Mouse (Mus musculus) CD4-positive, CD25-positive, alpha-beta regulatory T cell, adult 4 months (primary cell): ENCODE measurements around the gene Pex14. TPM values are rescaled to one million over a fixed set of nuclear protein-coding genes. Genes with fewer than 3 reads are reported as not detected.
A peak's percentile ranks its signal among the peaks of the same experiment; 100 is the strongest.
"Not testable (repeated sequence)": the region's sequence is repeated elsewhere in the genome, so short reads cannot be mapped to it uniquely, and the experiment has no call there.

Source experiments
- ATAC-seq: one replicate; pipeline ENCODE4 v1.8.0; 2017
- polyA plus RNA-seq, 2 experiments: library from polyadenylated mRNA; unstranded; fragments of 100-300 nt; shearing (Covaris generic); gene quantifications; one replicate each; pipeline ENCODE4 v1.2.1; 2017

The Pex14 gene
- polyA plus RNA-seq = 10 to 100 TPM; 16.2 to 23.5 TPM

DNA sequence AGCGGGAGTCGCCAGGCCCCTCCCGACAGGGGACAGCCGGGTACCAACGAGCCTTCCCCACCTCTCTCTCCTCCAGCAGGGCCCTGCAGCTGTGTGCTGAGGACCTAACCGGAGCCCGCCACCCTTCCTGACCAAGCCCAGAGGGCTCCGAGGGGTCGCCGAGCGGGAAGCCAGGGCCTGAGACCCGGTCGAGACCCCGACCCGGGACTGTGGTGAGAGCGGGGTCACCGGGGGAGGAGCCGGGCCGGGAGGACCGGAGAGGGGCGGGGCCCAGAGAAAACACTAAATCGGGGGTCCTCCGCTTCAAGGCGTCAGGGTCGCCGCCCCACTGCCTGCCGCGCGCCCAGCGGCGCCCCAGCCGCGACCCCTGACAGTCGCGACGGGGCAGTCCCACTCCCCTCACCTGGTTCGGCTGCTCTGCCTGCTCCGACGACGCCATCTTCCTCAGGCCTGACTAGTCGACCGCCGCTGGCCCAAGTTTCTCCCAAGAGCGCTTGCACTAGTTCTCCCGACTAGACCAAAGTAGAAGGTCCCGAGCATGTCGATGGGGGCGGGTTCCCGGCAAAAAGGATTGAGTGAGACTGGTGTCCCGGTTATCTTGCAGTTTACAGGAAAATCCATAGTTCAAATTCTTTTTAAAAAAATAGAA, at the start of gene Pex14:
Gene Pex14, minus strand, starts transcription at position 508 of the 649 bp plus-strand sequence.
- ATAC-seq = peak; percentile 78

DNA sequence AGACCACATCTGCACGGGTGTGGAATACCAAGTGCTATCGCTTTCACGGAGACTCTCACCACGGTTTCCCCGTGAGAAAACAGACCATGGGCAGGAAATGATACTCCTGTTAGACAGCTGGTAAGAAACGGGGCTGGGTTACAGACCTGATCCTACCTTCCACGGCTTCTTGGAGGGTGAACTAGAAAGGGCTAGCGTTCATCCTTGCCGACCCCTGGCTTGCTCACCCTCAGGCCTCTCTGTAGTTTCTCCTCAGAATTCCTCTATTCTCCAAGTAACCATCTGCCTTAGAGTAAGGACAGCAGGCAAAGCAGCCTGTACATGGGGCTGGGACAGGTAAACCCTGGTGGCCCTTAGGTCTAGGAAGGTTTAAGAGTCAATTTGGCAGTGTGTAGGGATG, 49.5 kb upstream of the Pex14 start:
- ATAC-seq = no peak

DNA sequence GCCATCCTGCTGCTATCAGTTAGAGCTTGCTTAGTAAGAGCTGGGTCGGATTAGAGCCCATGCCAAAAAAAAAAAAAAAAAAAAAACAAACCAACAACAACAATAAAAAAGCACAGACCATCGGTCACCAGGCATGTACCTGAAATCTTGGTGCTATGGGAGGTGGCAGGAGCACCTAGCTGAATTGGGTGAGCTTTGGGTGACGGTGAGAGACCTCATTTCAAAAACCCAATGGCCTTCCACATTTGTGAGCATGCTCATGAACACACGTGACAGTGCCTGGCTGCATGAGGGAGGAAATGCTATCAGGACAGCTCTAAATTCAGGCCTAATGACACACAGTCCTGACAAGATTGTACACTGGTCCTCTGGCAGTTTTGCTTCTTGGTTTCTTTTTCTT, 48.4 kb upstream of the Pex14 start:
- ATAC-seq = no peak

DNA sequence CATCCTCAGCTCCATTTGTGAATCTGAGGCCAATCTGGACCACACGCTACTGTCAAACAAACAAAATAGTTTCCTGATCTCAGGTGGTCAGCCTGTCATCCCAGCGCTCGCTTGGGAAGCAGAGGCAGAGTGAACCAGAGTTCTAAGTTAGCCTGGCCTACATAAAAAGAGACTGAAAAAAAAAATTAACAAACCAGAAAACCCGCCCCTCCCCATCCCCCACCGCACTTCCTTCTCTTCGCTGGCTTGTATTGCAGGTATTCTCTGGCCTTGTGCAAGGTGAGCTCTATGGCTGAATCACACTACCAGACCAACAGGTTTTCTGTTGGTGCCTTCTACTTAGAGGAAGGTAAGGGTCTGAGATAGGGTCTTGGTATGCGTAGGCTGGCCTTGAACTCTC, 47.9 kb upstream of the Pex14 start:
- ATAC-seq = no peak

DNA sequence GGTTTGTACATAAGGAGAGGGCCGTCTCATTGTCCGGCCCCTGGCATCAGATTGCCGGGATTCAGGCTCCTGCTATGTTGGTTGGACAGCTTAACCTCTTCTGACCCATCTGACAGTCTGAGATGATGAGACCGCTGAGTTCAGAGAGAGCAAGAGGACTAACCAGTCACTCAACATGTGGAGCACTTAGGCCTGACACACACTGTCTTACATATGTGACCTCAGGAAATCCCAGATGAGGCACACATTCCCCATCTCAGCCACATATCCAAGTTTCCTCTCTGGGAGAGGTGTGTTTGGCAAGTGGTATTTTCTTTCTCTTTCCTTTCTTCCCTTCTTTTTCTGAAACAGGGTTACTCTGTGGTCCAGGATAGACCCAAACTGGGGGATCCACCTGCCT, 45.5 kb upstream of the Pex14 start:
- no peak for ATAC-seq

DNA sequence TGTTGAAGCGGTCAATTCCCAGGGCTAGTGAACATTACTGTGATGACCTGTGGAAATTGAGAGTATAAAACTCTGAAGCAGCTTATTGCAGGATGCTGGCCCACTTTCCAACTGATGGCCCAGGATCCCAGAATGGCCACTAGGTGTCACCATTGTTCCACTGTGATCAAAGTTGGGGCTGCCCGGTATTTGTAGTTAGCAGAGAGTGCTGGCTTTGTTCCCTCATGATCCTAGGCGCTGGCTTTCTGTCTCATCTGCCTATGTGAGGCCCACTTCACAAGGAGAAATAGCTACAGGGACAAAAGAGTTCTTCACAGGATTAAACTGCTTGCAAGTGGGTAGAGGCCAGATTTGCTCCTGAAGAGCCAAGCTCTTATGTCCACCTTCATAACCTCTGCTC, 44.8 kb upstream of the Pex14 start:
- peak; percentile 96 for ATAC-seq

DNA sequence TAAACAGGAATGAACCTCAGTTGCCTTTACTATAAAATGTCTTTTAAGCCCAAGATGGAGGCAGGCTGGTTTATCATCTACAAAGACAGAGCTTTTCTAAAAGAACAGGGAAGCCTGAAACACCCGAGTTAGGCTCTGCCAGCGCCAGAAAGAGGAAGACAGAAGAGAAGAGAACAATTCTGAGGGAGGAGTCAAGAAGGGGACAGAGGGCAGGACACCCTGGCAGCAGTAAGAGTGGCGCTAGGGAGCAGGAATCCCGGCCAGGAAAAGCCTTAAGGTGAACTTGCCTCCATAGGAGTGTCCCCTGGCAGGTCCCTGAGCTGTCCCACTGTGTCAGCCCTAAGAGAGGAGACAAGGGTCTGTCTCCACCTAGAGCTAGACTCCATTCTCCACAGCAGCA, 43.9 kb upstream of the Pex14 start:
- no peak for ATAC-seq

DNA sequence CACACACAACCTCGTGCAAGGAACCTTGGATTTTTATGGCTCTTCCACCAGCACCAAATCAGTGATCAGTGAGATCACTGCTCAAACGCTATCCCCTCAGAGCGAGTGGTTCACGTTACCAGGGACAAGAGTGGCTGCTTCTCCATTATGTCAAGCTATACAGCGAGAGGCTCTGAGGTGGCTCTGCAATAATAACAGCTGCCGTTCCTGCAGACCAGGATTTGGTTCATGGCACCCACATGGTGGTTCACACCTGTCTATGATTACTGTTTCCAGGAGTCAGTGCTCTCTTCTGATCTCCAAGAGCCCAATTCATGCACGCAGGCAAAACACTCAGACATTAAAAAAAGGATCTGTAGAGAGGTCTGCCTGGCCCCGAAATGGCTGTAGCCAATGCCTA, 38.8 kb upstream of the Pex14 start:
- ATAC-seq = no peak

DNA sequence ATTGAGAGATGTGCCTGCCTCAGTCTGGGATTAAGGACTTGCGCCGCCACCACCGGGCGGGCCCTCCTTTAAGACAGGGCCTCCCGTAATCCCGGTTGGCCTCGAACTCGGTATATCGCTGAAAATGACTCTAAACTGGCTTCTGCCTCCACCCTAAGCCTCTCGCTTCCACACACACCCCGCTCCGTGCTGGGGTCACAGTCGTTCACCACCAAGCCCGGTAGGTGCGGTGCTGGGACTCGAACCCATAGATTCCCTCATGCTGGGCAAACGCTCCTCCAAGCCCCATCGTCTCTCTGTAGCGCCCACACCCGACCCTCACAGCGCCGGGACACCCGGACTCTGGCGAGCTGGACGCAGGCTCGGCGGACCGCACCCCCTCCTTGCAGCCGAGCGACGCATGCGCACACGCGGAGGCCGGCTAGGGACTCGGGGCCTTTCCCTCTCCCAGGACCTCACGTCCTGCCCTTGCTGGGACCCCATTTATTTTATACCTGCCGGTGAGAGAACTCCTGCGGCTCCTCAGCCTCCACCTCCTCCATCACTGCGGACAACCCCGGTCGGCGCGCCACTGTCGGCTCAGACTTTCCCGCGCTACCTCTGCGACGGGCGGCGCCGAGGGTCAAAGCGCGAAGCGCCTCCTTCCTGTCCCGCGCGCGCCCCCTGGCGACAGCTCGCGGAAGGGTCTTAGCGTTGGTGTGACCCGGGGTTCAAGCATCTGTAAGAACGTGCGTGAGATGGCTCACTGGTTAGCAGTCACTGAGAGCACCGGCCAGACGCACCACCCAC, 37.5 kb upstream of the Pex14 start, which contains the start of gene Cenps:
Gene Cenps, minus strand, starts transcription at position 648 of the 789 bp plus-strand sequence.
- ATAC-seq = peak; percentile 94

DNA sequence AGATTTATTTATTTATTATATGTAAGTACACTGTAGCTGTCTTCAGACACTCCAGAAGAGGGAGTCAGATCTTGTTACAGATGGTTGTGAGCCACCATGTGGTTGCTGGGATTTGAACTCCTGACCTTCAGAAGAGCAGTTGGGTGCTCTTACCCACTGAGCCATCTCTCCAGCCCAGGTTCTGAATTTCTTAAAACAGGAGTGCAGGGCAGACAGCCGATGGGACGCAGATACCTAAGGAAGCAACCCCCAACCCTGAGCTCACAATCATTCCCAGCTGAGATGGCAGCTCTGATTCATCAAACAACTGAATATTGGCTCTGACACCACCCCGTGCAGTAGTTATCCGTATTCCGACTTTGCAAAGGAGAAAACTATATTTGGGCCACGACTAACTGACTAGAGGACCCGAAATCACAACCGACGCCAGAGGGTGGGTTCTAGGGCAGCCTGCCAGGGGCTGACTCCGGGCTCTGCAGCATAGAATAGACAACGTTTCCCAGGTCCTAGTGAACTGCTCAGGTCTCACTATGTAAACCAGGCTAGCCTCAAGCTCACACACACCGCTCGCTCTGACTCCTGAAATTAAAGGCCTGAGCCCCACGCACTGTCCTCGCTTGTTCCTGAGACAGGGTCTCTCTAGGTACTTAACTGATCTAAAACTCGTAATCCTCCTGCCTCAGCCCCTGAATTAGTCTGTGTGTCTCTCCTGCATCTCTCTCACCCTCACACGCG, 36.6 kb upstream of the Pex14 start:
- no peak for ATAC-seq

DNA sequence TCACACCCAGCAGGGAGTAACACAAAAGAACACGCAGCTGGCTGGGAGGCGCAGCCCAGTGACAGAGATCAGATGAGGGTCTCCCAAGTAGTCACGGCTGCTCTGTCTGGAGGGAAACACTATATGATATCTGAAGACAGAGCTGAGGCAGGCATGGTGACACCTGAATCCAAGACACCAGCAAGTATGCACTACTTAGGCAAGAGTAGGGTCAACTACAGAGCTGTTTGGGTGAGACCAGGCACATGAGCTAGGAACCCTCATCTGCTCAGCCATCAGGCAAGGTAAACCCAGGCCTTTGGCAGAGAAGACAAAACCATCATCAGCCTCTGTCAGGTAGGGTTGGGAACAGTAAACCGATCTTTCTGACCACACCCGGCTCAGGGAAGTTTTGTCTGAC, 33.7 kb upstream of the Pex14 start:
- ATAC-seq = no peak

DNA sequence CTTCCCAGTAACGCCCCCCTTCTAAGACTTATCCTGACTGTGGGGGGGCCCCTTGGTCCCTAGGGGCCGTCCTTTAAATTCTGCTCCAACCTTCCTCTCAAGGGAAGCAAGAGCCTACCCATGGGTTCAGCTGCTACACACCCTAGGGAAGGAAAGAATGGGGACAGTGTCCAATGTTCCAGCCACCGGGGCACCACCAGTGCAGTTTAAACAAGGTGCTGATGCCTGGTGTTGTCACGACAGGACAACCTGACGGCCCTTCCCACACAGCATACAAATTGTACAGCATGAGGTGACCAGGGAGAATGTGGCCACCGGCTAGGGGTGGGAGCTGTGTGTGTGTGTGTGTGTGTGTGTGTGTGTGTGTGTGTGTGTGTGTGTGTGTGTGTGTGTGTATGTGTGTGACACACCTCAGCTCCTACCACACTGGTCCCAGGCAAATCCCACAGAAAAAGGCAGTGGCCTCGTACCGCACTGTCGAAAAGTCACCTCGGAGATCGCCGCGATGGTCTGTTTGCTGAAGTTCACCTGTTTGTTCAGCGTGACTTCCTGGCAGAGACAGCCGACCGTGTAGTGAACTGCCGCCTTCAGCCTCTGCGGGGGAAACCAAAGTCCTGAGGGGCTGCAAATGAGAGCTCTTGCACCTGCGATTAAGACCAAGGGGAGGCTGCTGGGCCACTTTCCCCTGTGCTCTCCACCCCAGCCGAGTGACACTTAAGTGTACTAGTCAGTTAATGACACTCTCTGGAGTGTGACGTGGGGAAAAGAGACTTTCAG, 32.3 kb upstream of the Pex14 start:
- ATAC-seq = no peak

DNA sequence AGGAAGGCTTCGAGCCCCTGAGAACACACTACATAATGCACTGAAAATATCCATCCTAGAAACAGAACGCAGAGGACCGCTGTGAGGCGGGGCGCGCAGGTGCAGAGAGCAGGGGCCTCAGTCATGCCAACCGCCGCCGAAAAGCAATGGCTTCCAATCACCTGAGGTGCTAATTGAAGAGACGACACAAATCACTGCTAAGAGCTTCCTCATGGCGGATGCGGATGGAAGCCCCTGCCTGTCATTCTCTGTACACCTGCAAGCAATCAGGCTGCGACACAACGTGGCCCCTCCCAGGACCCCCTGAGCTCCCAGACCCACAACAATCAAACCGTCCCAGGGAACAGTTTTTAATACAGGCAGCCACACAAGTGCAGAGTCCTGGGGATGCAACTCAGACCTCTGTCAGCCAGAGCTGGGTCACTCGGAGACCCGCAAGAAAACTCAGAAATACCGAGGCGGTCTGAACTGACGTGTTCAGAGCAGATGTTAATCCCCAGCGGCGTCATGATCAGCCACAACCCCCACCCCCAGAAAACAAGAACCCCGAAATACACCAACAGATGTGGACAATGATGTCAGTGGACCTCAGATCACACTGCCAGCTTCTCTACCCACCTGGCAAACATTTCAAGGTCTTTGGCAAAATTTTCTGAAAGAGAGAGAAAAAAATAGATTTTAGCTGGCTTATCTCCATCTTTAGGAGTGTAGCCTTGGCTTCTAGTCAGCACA, 31.5 kb upstream of the Pex14 start:
- no peak for ATAC-seq

DNA sequence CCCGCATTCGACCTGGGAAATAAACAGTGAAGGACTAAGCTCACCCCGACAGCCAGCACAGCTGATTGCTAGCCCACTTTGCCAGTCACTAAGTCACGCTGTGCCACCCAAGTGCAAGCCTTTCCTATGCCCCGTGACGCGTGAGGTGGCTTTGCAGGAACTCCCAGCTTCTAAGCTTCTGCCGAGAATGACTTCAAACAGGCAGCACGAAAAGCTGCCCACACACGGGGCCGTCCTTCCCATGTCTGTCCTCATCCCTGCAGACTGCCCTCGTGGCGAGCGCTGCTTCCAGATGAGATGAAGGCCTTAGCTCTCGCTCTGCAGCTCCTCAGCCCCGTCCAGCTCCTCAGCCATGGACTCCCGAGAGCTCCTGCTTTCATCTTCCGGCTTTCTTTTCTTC, 28.8 kb upstream of the Pex14 start:
- ATAC-seq = no peak

DNA sequence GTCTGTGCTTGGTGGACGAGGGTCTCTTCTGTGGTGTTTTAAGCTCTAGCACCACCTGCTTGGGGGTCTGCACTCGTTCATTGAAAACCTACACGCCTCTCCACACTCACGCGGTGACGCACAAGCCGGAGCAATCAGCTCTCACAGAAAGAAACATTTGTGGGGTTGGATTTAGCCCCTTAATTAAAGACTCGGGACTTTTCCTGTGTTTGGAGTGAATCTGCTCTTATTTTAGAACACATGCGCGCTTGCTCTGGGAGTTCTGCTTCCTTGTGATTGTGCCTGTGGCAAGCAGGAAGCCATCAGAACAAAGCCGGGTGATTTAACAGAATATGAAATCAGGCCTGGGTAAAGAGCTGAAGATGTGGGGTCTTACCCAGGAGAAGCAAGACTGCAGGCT, 27.0 kb upstream of the Pex14 start, which contains the start of gene Cort:
Gene Cort, minus strand, starts transcription at position 101 of the 400 bp plus-strand sequence.
- ATAC-seq = no peak

DNA sequence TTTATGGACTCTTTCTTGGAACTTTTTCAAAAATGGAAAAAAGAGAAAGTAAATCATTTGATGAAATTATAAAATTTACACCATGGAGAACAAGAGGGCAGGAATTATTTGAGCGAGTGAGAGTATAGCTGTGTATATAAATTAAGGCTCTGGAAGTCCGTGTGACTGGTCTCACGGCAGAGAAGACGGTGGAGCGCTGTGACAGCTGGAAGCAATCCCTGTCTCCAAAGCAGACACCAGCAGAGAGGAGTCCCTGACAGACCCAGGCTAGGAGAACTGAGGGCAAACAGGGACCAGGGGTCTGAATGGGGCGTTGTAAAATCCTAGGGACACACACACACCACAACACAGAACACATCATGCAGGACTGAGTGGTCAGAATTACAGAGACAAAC, 26.4 kb upstream of the Pex14 start:
- no peak for ATAC-seq

DNA sequence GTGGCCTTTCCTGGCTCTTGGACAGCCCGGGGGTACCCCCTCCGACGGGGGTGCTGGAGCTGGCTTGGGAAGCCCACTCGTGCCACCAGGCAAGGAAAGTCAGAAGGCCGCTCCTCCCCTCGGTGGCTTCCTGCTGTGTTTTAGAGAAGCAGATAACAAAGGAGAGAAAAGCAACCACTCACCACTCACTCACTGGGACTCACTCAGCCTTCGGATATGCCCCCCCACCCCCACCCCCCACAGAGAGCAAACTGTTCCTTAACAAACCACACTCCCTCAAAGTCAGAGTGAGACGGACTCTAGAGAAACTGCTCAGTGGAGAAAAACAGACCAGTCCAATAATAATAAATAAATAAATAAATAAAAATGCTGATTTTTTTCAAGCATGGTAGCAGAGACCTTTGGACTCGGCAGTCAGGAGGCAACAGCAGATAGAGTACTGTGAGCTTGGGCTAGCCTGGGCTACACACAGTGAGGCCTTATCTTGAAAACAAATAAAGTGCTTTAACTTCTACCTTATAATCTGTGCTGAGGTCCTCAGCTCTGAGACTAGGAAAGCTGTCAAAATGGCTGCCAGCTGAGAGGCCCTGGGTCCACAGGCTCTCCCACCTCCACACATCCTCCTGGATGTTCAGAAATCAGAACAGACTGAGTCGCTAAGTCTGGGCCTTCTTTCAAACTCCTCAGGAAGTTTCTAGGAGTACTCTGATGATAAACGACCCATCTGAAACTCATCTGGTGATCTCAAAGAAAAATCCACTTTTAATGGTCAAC, 25.9 kb upstream of the Pex14 start:
- ATAC-seq = no peak

DNA sequence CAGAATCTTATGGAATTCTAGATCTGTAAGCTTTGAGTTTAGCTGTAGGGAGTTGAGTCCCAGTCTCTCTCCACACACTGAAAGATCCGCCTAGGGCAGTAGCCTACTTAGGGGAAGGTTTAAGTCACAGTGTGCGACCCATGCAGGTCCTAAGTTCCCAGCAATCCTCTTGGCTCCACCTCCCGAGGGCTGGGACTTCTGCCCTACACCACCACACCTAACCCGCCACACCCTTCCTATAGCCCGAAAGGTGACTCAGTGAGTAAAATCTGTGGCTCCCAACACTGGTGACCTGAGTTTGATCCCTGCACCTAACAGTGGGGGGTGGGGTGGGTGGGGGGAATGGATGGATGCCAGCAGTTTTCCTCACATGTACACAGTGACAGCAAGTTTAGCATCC, 23.8 kb upstream of the Pex14 start:
- no peak for ATAC-seq

DNA sequence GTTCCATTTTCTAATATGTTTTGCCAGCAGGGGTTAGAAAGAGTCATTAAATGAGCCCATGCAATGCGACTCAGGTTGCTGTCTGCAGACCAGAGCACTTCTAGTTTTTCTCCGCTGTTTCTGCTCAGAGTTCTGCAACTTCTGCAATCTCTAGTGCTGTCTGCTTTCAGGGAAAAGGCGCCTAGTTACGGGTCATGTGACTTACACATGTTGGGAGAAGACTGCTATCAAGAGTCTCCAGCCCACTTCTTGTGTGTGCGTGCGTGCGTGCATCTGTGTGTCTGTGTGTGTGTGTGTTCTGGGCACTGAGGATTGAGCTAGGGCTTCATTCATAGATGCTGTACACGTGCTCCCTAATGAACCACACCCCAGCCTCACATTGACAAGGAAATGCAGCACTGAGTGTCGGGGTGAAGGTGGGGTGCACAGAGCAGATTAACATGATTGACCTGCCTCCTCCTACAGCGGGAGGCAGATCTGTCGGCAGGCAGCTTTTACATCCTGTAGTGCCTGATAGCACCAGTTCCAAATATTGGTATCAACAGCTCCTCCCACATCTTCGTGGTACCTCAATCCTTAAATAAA, 20.4 kb upstream of the Pex14 start:
- ATAC-seq = not testable (repeated sequence)

DNA sequence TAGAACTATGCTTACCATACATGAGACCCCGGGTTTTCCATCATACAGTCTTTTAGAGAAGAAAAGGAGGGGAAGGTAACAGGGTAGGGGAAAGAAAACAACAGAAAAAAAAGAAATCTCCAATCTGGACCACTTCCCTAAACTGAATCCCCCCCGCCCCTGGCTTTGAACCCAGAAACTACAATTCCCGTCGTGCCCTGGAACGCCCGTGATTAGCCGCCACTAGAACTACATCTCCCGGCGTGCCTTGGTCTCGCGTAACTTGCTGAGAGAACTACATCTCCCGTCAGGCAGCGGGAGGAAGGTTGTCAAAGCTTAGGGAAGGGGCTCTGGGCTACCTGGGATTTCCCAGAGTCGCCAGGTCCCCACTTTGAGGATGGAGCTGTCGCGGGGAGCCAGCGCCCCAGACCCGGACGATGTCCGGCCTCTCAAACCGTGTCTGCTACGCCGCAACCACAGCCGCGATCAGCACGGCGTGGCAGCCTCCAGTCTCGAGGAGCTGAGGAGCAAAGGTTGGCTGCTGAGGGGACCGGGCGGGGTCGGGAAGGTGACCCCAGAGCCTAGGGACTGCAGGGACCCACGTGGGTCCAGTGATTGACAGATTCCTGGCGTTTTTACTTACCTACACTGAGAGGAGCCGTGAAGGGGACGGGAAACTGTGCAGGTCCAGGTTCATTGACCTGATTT, 4.3 kb upstream of the Pex14 start, which contains the start of gene Dffa:
Gene Dffa, plus strand, starts transcription at position 272 of the 687 bp plus-strand sequence.
- peak; percentile 91 for ATAC-seq
